Mouse (Mus musculus): Measurements from ENCODE around the gene Smok2a.

GRCm38 (mm10) chr17:13215595-13215994 is 5.4 kb upstream of the Smok2a start:
- TF ChIP-seq CTCF (IDR thresholded peaks at IDR 0.05; ENCODE audit: low read depth, low read length) (no peak), POLR2A (IDR thresholded peaks at IDR 0.05; ENCODE audit: borderline replicate concordance, low read depth, low read length) (no peak)
